Mouse (Mus musculus) frontal cortex, postnatal 10 days (tissue): ENCODE results near the gene Efcab3.

Experiments used
- DNase-seq, 2 experiments: peaks; one replicate each; pipeline ENCODE4 v3.0.0; 2022; ENCODE audit warnings: low spot score in 2 of 2, mixed read lengths in 1 of 2

Efcab3 gene

GRCm38 (mm10) chr11:105146593-105146992 lies 83.2 kb downstream of the Efcab3 start, which contains the start of gene Gm10842:
Gm10842 (plus strand) TSS chr11:105146893.
- DNase-seq, result no peak

GRCm38 (mm10) chr11:105149353-105149752 lies 86.0 kb downstream of the Efcab3 start:
- DNase-seq, result no peak

- no peak for DNase-seq
These were observed 86.4 kb downstream of the Efcab3 start for GRCm38 (mm10) chr11:105149766-105150165.

GRCm38 (mm10) chr11:105150691-105151090 lies 87.3 kb downstream of the Efcab3 start:
- no peak for DNase-seq

- DNase-seq, result no peak
These were observed 88.0 kb downstream of the Efcab3 start for GRCm38 (mm10) chr11:105151226-105152016.

- no peak for DNase-seq
These were observed 88.6 kb downstream of the Efcab3 start for GRCm38 (mm10) chr11:105152017-105152300.

GRCm38 (mm10) chr11:105152357-105152899 lies 89.0 kb downstream of the Efcab3 start:
- DNase-seq, result no peak

- DNase-seq, result no peak
These were observed 89.9 kb downstream of the Efcab3 start for GRCm38 (mm10) chr11:105153068-105153833.

GRCm38 (mm10) chr11:105155915-105156314 lies 92.5 kb downstream of the Efcab3 start:
- no peak for DNase-seq

- DNase-seq, result no peak
These were observed 93.4 kb downstream of the Efcab3 start for GRCm38 (mm10) chr11:105156748-105157267.

- no peak for DNase-seq
These were observed 94.7 kb downstream of the Efcab3 start for GRCm38 (mm10) chr11:105158047-105158446.

- DNase-seq, result no peak
These were observed 96.4 kb downstream of the Efcab3 start for GRCm38 (mm10) chr11:105159673-105160360.

GRCm38 (mm10) chr11:105161411-105161810 lies 98.0 kb downstream of the Efcab3 start:
- DNase-seq, result no peak

- no peak for DNase-seq
These were observed 101.4 kb downstream of the Efcab3 start for GRCm38 (mm10) chr11:105164516-105165510.

GRCm38 (mm10) chr11:105166780-105167179 lies 103.4 kb downstream of the Efcab3 start:
- no peak for DNase-seq
